Mouse (Mus musculus) midbrain, embryonic 16.5 days (tissue): ENCODE measurements around the gene Inpp5a. TPM values are rescaled to one million over a fixed set of nuclear protein-coding genes. Genes with fewer than 3 reads are reported as not detected.
A peak's percentile ranks its signal among the peaks of the same experiment; 100 is the strongest.

Experiments used
- ATAC-seq: fragments of 200-750 bp; cut with Nextera tagmentation; 2 replicates; pipeline ENCODE4 v1.8.0; 2017; ENCODE audit warnings: moderate TSS enrichment
- H3K27ac ChIP-seq: fragments of 300-500 bp; sonication (generic); 2 replicates; pipeline ENCODE4 v1.5.1; 2014; ENCODE audit warnings: mild to moderate bottlenecking, low read length, mixed read lengths
- H3K27me3 ChIP-seq: fragments of 300-500 bp; sonication (generic); 2 replicates; pipeline ENCODE4 v1.6.1; 2014; ENCODE audit warnings: low read depth, low read length, mixed read lengths; ENCODE audit not compliant: control insufficient read depth, insufficient read depth
- H3K36me3 ChIP-seq: fragments of 300-500 bp; sonication (generic); 2 replicates; pipeline ENCODE4 v1.6.1; 2014; ENCODE audit warnings: mild to moderate bottlenecking, low read length, moderate library complexity, mixed read lengths; ENCODE audit not compliant: control insufficient read depth, insufficient read depth
- H3K4me1 ChIP-seq: fragments of 300-500 bp; sonication (generic); 2 replicates; pipeline ENCODE4 v1.6.1; 2014; ENCODE audit warnings: mild to moderate bottlenecking, low read length, mixed read lengths; ENCODE audit not compliant: control insufficient read depth, insufficient read depth
- H3K4me2 ChIP-seq: fragments of 300-500 bp; sonication (generic); 2 replicates; pipeline ENCODE4 v1.6.1; 2014; ENCODE audit warnings: mild to moderate bottlenecking, low read length, mixed read lengths
- H3K4me3 ChIP-seq: fragments of 300-500 bp; sonication (generic); 2 replicates; pipeline ENCODE4 v1.5.1; 2014; ENCODE audit warnings: low read depth, mild to moderate bottlenecking, low read length, moderate library complexity, mixed read lengths
- H3K9ac ChIP-seq: fragments of 300-500 bp; sonication (generic); 2 replicates; pipeline ENCODE4 v1.6.1; 2014; ENCODE audit warnings: low read depth, low read length, mixed read lengths
- H3K9me3 ChIP-seq: fragments of 300-500 bp; sonication (generic); replicated peaks from 2 replicates; pipeline ENCODE4 v1.6.1; 2014; ENCODE audit warnings: mild to moderate bottlenecking, low read length, mixed read lengths; ENCODE audit not compliant: control insufficient read depth, poor library complexity, severe bottlenecking
- WGBS: fragments of 180-500 bp; shearing (Covaris S2); extraction: QIAGEN DNeasy Blood & Tissue Kit; methylation state at CpG from one replicate; pipeline ENCODE4 v1.1.7; 2014; 5-methylcytosine and 5-hydroxymethylcytosine counted together
- polyA plus RNA-seq: library from polyadenylated mRNA; unstranded; fragments of >200 nt; fragmentation: Nextera tagmentation; extraction: Ambion mirVana; gene quantifications from 2 replicates; pipeline ENCODE4 v1.2.1, GENCODE M21; 2015

The Inpp5a gene
- polyA plus RNA-seq, 1 experiment from 2014 or later: 15.3 TPM

DNA sequence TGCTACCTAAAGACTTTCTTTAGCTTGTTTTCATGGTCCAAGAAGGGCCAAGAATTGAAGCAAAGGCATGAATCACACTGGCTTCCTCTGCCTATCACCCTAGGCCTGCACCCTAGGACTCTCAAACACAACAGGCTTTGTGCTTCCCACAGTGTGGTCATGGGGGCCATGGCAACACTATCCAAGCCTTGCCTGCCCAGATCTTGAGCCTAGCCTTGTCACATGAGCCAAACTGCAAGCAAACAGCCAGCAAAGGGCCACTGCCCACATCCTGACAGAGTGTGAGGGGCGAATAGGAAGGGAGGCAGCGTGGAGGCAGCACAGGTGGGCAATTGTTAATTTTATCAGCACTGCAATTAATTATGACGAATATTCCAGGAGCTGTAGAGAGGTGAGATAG lies 183.8 kb downstream of the Inpp5a start:
- WGBS: 93% methylated on average over 3 of the region's 3 CpGs

DNA sequence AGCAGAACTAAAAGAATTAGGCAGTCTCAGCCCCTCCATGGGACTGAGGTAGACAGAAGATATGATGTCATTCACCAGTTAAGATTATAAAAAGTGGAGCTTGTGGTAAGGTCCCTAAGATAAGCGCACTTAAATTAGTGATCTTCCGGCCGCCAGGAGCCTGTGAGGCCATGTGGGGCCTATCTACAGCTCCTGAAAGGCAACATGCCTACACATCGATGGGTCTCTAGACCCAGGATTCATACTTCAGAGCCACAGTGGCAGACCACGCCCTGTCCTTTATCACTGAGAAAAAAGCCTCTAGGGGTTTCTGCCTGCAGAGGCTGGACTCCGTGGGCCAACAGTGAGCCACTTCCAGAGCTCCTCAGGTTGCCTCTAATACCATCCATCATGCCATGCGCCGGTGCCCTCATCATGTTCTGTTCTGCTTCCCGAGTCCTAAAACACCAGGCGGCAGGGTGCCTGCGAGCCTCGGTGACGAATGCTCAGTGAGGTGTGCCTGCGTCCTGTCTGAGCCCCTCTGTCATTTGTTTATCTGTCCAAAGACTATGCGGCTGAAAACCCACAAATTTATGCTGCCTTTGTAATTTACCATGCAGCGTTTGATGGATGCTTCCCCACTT lies 187.3 kb downstream of the Inpp5a start:
- Histone ChIP-seq H3K4me1 (peaks cover 2% of the 10 kb centered on the region; the same call in 1 of the 2 replicates), H3K27ac (no peak overlapping the region), H3K36me3 (no peaks in the 10 kb centered on the region), H3K9ac (no peak overlapping the region), H3K27me3 (peaks cover 43% of the 10 kb centered on the region), H3K4me3 (no peak overlapping the region), H3K9me3 (no peaks in the 10 kb centered on the region), H3K4me2 (no peak overlapping the region)
- 69% methylated on average over 16 of the region's 16 CpGs for WGBS
- ATAC-seq: no peak

More for the DNA sequence above, 183.8 kb downstream of the Inpp5a start:
- Histone ChIP-seq H3K27ac (no peak overlapping the region), H3K4me2 (no peak overlapping the region), H3K36me3 (no peaks in the 10 kb centered on the region), H3K9ac (no peak overlapping the region), H3K27me3 (peaks cover 14% of the 10 kb centered on the region), H3K4me1 (no peaks in the 10 kb centered on the region), H3K9me3 (no peaks in the 10 kb centered on the region), H3K4me3 (no peak overlapping the region)
- no peak for ATAC-seq

DNA sequence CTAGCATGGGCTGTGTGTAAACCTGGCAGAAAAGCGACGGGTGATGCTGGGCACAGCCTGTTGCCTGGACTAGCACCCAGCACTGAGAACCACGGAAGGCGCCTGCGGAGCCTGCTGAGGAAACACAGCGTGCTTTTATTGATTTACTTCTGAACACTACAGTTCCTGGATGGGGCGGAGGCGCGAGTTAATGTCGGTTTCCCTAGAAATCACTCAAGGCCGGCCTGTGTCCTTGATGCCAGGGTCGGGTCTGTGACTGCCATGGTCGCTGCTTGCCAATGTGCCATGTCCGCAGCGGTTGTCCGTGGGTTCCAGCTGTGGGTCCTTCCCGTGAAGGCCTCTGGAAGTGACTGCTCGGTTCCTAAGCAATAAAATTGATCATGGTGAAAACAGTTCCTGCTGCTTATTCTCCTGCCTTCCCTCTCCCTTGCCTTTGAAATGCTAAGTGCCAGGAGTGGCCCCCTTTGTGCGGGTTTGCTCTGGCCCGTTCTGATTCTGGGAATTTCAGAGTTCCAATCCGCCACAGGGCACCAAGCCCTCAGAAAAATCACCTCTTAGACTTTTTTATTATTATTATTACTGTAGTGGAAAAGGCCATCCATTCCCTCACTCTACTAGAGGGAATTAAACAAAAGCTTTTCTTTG lies 190.5 kb downstream of the Inpp5a start:
- Histone ChIP-seq H3K4me2 (peak overlapping the region; percentile 2; the same call in 1 of the 2 replicates), H3K9me3 (no peaks in the 10 kb centered on the region), H3K4me3 (no peak overlapping the region), H3K9ac (no peak overlapping the region), H3K27ac (no peak overlapping the region), H3K4me1 (peaks cover 15% of the 10 kb centered on the region), H3K27me3 (peaks cover 54% of the 10 kb centered on the region), H3K36me3 (no peaks in the 10 kb centered on the region)
- WGBS: 63% methylated on average over 21 of the region's 21 CpGs
- no peak for ATAC-seq

DNA sequence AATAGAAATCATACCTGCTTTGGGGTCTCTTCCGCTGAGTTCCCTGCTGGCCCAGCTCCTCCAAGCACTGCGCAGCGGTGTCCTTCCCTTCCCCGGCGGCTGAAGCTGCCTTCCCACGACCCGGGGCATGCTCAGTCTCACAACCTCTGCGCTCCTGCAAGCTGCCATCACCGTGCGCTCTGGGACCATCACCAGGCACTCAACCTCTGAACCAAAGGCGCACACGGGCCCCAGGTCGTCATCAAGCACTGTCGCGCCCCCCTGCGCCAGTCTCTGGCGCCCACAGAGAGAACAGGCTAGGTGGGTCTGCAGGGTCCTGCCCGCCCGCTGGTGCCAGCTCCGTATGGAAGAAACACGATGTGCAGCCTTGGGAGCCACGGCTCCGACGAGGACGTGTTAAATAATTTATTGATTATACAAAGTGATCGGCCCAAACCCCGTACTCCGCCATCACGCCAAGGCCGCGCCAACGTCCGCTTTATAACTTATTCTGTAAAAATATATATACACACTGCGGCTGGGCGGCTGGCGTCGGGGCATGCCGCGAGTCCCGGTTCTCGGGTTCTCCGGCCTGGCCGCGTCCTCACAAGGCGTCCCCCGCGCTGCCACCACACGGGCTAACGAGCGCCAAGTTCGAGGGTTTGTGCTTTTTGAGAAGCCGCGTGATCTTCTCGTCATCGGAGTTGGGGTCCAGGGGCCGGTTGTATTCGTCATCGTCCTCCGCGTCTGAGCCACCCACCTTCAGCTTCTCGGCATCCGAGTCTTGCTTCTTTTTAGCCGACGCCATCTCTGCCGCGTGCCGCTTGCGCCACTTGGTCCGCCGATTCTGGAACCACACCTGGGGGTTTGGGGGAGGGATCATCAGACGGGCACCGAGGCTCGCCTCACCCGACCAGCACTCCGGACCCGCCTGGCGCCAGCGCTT lies 192.2 kb downstream of the Inpp5a start:
- peak overlapping the region; percentile 45 for H3K4me2 ChIP-seq
- H3K36me3 ChIP-seq: no peaks in the 10 kb centered on the region
- 2% methylated on average over 78 of the region's 78 CpGs for WGBS
- H3K4me3 ChIP-seq: peak overlapping the region; percentile 31
- H3K9ac ChIP-seq: no peak overlapping the region
- H3K27me3 ChIP-seq: peaks cover 58% of the 10 kb centered on the region
- no peaks in the 10 kb centered on the region for H3K9me3 ChIP-seq
- H3K4me1 ChIP-seq: peaks cover 15% of the 10 kb centered on the region
- no peak overlapping the region for H3K27ac ChIP-seq
- no peak for ATAC-seq

DNA sequence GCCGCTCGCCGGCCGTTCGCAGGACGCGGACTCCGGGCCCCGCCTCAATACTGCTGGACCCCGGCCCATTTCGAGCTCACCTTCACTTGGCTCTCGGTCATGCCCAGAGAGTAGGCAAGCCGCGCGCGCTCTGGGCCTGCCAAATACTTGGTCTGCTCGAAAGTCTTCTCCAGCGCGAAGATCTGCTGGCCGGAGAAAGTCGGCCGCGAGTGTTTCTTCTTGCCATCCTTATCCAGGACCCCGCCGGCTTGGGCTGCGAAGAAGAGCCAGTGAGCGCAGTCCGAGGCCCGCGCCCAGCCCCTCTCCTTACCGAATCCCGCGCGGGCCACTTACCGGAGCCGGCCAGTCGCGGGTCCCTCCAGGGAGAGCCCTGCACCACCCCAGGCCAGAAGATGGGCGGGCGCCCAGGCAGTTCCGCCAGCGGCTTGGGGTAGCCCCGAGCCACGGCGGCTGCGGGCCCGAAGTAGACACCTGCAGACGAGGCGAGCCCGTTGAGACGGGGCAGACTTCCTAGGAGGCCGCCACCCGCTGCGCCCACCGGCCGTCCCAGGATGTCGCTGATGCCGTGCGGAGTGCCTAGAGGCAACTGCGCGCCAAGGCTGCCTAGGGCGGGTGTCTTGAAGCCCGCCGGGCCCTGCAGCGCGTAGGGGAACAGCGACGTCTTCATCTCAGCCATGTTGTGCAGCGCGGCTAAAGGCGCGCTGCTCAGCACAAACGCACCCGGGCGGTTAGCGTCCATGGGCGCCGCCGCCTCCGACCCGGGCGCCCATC lies 193.1 kb downstream of the Inpp5a start:
- under 1% methylated on average over 76 of the region's 82 CpGs for WGBS
- no peaks in the 10 kb centered on the region for H3K36me3 ChIP-seq
- H3K4me1 ChIP-seq: peaks cover 15% of the 10 kb centered on the region
- H3K27ac ChIP-seq: no peak overlapping the region
- H3K4me3 ChIP-seq: peak overlapping the region; percentile 31
- no peaks in the 10 kb centered on the region for H3K9me3 ChIP-seq
- peak; percentile 18; the same call in 1 of the 2 replicates for ATAC-seq
- peaks cover 64% of the 10 kb centered on the region for H3K27me3 ChIP-seq
- H3K4me2 ChIP-seq: peak overlapping the region; percentile 45
- H3K9ac ChIP-seq: peak overlapping the region; percentile 28; the same call in 1 of the 2 replicates

DNA sequence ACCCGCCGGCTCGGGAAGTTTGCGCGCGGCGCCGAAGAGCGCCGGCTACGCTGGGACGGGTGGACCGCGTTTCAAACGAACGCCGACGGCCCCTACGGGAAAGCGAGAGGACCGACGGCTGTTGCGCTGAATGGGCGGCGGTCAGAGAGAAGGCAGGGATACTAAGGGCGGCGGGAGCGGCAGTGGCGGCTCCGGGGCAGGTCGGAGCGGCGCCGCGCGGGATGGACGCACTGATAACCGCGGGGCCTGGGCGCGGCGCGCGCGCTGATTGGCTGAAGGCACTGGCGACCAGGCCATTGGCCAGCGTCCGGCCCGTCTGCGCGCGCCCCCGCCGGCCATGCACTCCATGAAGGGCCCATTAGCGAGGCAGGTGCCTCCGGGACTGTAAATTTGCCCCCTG lies 193.7 kb downstream of the Inpp5a start, which contains the start of gene Nkx6-2:
Gene Nkx6-2 (minus strand): TSS at position 203 of the 400 bp plus-strand sequence.
- ATAC-seq: no peak
- Histone ChIP-seq H3K9me3 (no peaks in the 10 kb centered on the region), H3K4me2 (peak within 1 kb of the TSS; percentile 45), H3K36me3 (no peaks in the 10 kb centered on the region), H3K27ac (no peak within 1 kb of the TSS), H3K4me1 (peaks cover 15% of the 10 kb centered on the region), H3K4me3 (peak within 1 kb of the TSS; percentile 31), H3K9ac (peak within 1 kb of the TSS; percentile 28; the same call in 1 of the 2 replicates), H3K27me3 (peaks cover 66% of the 10 kb centered on the region)
- WGBS: under 1% methylated on average over 45 of the region's 56 CpGs

DNA sequence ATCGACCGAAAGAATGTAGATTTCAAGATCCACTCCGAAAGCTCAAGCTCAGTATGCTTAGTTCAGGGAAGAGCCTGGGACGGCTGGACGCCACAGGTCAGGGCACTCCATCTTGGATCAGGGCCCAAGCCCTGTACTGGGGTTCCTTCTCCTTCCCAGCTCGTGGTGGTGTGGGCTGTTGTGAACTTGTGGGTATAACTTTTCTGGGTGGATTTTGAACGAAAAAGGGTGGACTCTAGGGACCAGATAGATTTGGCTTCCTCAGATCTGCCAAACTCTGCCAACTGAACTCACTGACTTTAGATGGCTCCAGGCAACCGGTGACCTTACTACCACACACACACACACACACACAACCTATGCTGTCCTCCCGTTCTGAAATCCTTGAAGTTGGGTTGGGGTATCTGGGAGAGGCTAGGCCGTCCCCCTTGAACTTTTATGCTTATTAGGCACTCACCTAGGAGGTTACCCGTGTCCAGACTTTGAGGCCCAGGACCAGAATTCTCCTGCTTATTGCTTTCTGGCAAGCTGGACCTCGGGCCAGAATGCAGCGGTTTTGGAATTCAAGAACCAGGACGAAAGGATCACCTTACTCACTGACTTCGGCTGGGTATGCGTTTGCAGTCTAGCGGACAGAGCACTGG lies 194.3 kb downstream of the Inpp5a start:
- Histone ChIP-seq H3K9ac (no peak overlapping the region), H3K27me3 (peaks cover 66% of the 10 kb centered on the region), H3K4me1 (peaks cover 15% of the 10 kb centered on the region), H3K9me3 (no peaks in the 10 kb centered on the region), H3K36me3 (no peaks in the 10 kb centered on the region), H3K4me2 (no peak overlapping the region), H3K4me3 (no peak overlapping the region), H3K27ac (no peak overlapping the region)
- WGBS: 10% methylated on average over 17 of the region's 17 CpGs
- ATAC-seq: no peak
